Mouse (Mus musculus): ENCODE data around the gene Gen1.

- no peak for TF ChIP-seq CTCF (IDR thresholded peaks at IDR 0.05; ENCODE audit: insufficient read depth, low read depth, low read length)
- no peak for TF ChIP-seq POLR2A (IDR thresholded peaks at IDR 0.05; ENCODE audit: insufficient read depth, low read depth, low read length)
Measured at GRCm38 (mm10) chr12:11209636-11210035, 56.0 kb downstream of the Gen1 start.

Measured in olfactory bulb, adult 2 months (tissue).